Mouse (Mus musculus) G1E (cell line): Measurements from ENCODE around the gene Tmem165. TPM values are rescaled to one million over a fixed set of nuclear protein-coding genes. Genes with fewer than 3 reads are reported as not detected.

Source experiments
- ATAC-seq: 2 replicates; pipeline ENCODE4 v1.8.0; 2016; ENCODE audit warnings: mild to moderate bottlenecking; ENCODE audit not compliant: insufficient number of reproducible peaks, poor library complexity, low FRiP score, severe bottlenecking; ENCODE audit errors: extremely low read depth
- DNase-seq: peaks from one replicate; pipeline ENCODE4 v3.0.0; 2012; ENCODE audit warnings: low spot score
- H3K27me3 ChIP-seq: 2 replicates; pipeline ENCODE4 v1.6.1; 2012; ENCODE audit warnings: mild to moderate bottlenecking, low read length, inconsistent platforms; ENCODE audit not compliant: insufficient read depth
- H3K36me3 ChIP-seq: replicated peaks from 2 replicates; pipeline ENCODE3; 2012; ENCODE audit warnings: mild to moderate bottlenecking, inconsistent platforms
- H3K4me1 ChIP-seq: 2 replicates; pipeline ENCODE4 v1.6.1; 2012; ENCODE audit warnings: low read depth, low read length, inconsistent platforms, mixed read lengths; ENCODE audit not compliant: insufficient read depth
- H3K4me3 ChIP-seq: 2 replicates; pipeline ENCODE4 v1.5.1; 2012; ENCODE audit warnings: low read depth, mild to moderate bottlenecking, inconsistent platforms, low read length, moderate library complexity, mixed read lengths
- H3K9me3 ChIP-seq: replicated peaks from 2 replicates; pipeline ENCODE4 v1.6.1; 2012; ENCODE audit warnings: inconsistent platforms
- CTCF ChIP-seq: IDR thresholded peaks from 2 replicates; pipeline ENCODE4 v1.5.1; 2012; ENCODE audit warnings: low read depth, low read length, inconsistent platforms, mixed read lengths
- GATA1 ChIP-seq: IDR thresholded peaks from 2 replicates; pipeline ENCODE4 v1.6.1; 2012; ENCODE audit warnings: borderline replicate concordance, low read length, inconsistent platforms, mixed read lengths
- GATA2 ChIP-seq: IDR thresholded peaks from 2 replicates; pipeline ENCODE4 v1.6.1; 2012; ENCODE audit warnings: low read depth, low read length, inconsistent platforms, borderline replicate concordance
- POLR2AphosphoS5 ChIP-seq: IDR thresholded peaks from 2 replicates; pipeline ENCODE4 v1.6.1; 2012; ENCODE audit warnings: low read depth, low read length, inconsistent platforms; ENCODE audit not compliant: insufficient replicate concordance
- TAL1 ChIP-seq: conservative IDR thresholded peaks from 2 replicates; pipeline ENCODE4 v1.6.1; 2012; ENCODE audit warnings: low read depth, low read length, inconsistent platforms, mixed read lengths
- polyA plus RNA-seq: library from polyadenylated mRNA; stranded (reverse); fragments of >175 nt; gene quantifications from 2 replicates; pipeline ENCODE4 v1.2.3, GENCODE M21; 2012
- total RNA-seq, 2 experiments: library from RNA; stranded (forward) in 1 of 2; stranded (reverse) in 1 of 2; fragments of 200-1000 nt in 1 of 2; fragments of >200 nt in 1 of 2; fragmentation: Nextera tagmentation in 1 of 2; gene quantifications; 2 replicates each; pipeline ENCODE4 v1.2.3; 2014 to 2017

The Tmem165 gene
- total and polyA plus RNA-seq, 3 experiments, result 49.9 to 87.2 (median 66.7) TPM

GRCm38 (mm10) chr5:76203171-76203570, 19.5 kb downstream of the Tmem165 start:
- ATAC-seq (no peak), DNase-seq (no peak)
- no peaks in the 10 kb centered on the region for H3K27me3 ChIP-seq
- TF ChIP-seq GATA1 (no peak), CTCF (no peak), GATA2 (no peak), POLR2AphosphoS5 (no peak), TAL1 (no peak)
- H3K9me3 ChIP-seq, result no peaks in the 10 kb centered on the region
- peaks cover 83% of the 10 kb centered on the region for H3K36me3 ChIP-seq
- peaks cover 12% of the 10 kb centered on the region for H3K4me1 ChIP-seq
- H3K4me3 ChIP-seq, result no peak overlapping the region

GRCm38 (mm10) chr5:76205886-76206285, 22.2 kb downstream of the Tmem165 start:
- peaks cover 12% of the 10 kb centered on the region for H3K4me1 ChIP-seq
- H3K36me3 ChIP-seq, result peaks cover 83% of the 10 kb centered on the region
- no peaks in the 10 kb centered on the region for H3K27me3 ChIP-seq
- ATAC-seq (no peak), DNase-seq (no peak)
- no peak overlapping the region for H3K4me3 ChIP-seq
- no peaks in the 10 kb centered on the region for H3K9me3 ChIP-seq
- TF ChIP-seq GATA1, result no peak
- no peak for TF ChIP-seq POLR2AphosphoS5
- TF ChIP-seq CTCF, result no peak
- TF ChIP-seq GATA2, result no peak
- TF ChIP-seq TAL1, result no peak

- no peaks in the 10 kb centered on the region for H3K9me3 ChIP-seq
- H3K36me3 ChIP-seq, result peaks cover 81% of the 10 kb centered on the region
- DNase-seq (no peak), ATAC-seq (no peak)
- TF ChIP-seq CTCF (no peak), TAL1 (no peak), GATA2 (no peak), GATA1 (no peak), POLR2AphosphoS5 (no peak)
- peaks cover 10% of the 10 kb centered on the region for H3K4me1 ChIP-seq
- no peak overlapping the region for H3K4me3 ChIP-seq
- no peaks in the 10 kb centered on the region for H3K27me3 ChIP-seq
Observed at GRCm38 (mm10) chr5:76208066-76208465, 24.4 kb downstream of the Tmem165 start.

- TF ChIP-seq POLR2AphosphoS5 (no peak), CTCF (no peak)
- Histone ChIP-seq H3K4me3 (no peak overlapping the region), H3K36me3 (peaks cover 41% of the 10 kb centered on the region), H3K9me3 (no peaks in the 10 kb centered on the region), H3K27me3 (no peaks in the 10 kb centered on the region), H3K4me1 (no peaks in the 10 kb centered on the region)
- DNase-seq, result no peak
- no peak for ATAC-seq
Observed at GRCm38 (mm10) chr5:76216691-76217090, 33.0 kb downstream of the Tmem165 start.

GRCm38 (mm10) chr5:76231171-76231855, 47.6 kb downstream of the Tmem165 start:
- TF ChIP-seq GATA2 (no peak), TAL1 (no peak), GATA1 (no peak), POLR2AphosphoS5 (no peak), CTCF (no peak)
- DNase-seq (no peak), ATAC-seq (no peak)
- H3K4me1 ChIP-seq, result no peaks in the 10 kb centered on the region
- H3K27me3 ChIP-seq, result no peaks in the 10 kb centered on the region
- H3K4me3 ChIP-seq, result no peak overlapping the region
- H3K36me3 ChIP-seq, result peaks cover 66% of the 10 kb centered on the region
- H3K9me3 ChIP-seq, result no peaks in the 10 kb centered on the region

- Histone ChIP-seq H3K36me3 (peaks cover 45% of the 10 kb centered on the region), H3K4me3 (no peak overlapping the region), H3K27me3 (no peaks in the 10 kb centered on the region), H3K4me1 (no peaks in the 10 kb centered on the region), H3K9me3 (no peaks in the 10 kb centered on the region)
- ATAC-seq (no peak), DNase-seq (no peak)
- TF ChIP-seq POLR2AphosphoS5, result no peak
- TF ChIP-seq GATA2, result no peak
- no peak for TF ChIP-seq TAL1
- no peak for TF ChIP-seq GATA1
- no peak for TF ChIP-seq CTCF
Observed at GRCm38 (mm10) chr5:76243274-76243673, 59.6 kb downstream of the Tmem165 start.

- no peak overlapping the region for H3K4me3 ChIP-seq
- ATAC-seq (no peak), DNase-seq (no peak)
- no peaks in the 10 kb centered on the region for H3K9me3 ChIP-seq
- TF ChIP-seq GATA1, result no peak
- no peak for TF ChIP-seq CTCF
- no peak for TF ChIP-seq POLR2AphosphoS5
- TF ChIP-seq TAL1, result no peak
- TF ChIP-seq GATA2, result no peak
- peaks cover 46% of the 10 kb centered on the region for H3K36me3 ChIP-seq
- H3K4me1 ChIP-seq, result no peaks in the 10 kb centered on the region
- H3K27me3 ChIP-seq, result no peaks in the 10 kb centered on the region
Observed at GRCm38 (mm10) chr5:76243929-76244328, 60.2 kb downstream of the Tmem165 start.
